Mouse (Mus musculus) hindbrain, postnatal 0 days (tissue): ENCODE data around the gene Lrrc46. TPM values are rescaled to one million over a fixed set of nuclear protein-coding genes. Genes with fewer than 3 reads are reported as not detected.

ENCODE experiments used
- ATAC-seq: fragments of 200-750 bp; cut with Nextera tagmentation; 2 replicates; pipeline ENCODE4 v1.8.0; 2017; ENCODE audit warnings: mild to moderate bottlenecking, moderate TSS enrichment, moderate library complexity
- DNase-seq: peaks from one replicate; pipeline ENCODE4 v3.0.0-alpha.2; 2015; ENCODE audit warnings: low spot score
- H3K27ac ChIP-seq: fragments of 300-500 bp; sonication (generic); 2 replicates; pipeline ENCODE4 v1.5.1; 2014; ENCODE audit warnings: mild to moderate bottlenecking
- H3K27me3 ChIP-seq: fragments of 300-500 bp; sonication (generic); 2 replicates; pipeline ENCODE4 v1.6.1; 2014; ENCODE audit warnings: low read length, mixed read lengths; ENCODE audit not compliant: insufficient read depth
- H3K36me3 ChIP-seq: fragments of 300-500 bp; sonication (generic); 2 replicates; pipeline ENCODE4 v1.6.1; 2014; ENCODE audit warnings: low read length, mixed read lengths; ENCODE audit not compliant: insufficient read depth
- H3K4me1 ChIP-seq: fragments of 300-500 bp; sonication (generic); 2 replicates; pipeline ENCODE4 v1.6.1; 2014; ENCODE audit warnings: antibody characterized with exemption, low read length, mixed read lengths; ENCODE audit not compliant: insufficient read depth
- H3K4me2 ChIP-seq: fragments of 300-500 bp; sonication (generic); 2 replicates; pipeline ENCODE4 v1.6.1; 2014; ENCODE audit warnings: low read depth, mild to moderate bottlenecking, low read length, moderate library complexity, mixed read lengths
- H3K4me3 ChIP-seq: fragments of 300-500 bp; sonication (generic); 2 replicates; pipeline ENCODE4 v1.5.1; 2014; ENCODE audit warnings: low read length
- H3K9ac ChIP-seq: fragments of 300-500 bp; sonication (generic); replicated peaks from 2 replicates; pipeline ENCODE4 v1.6.1; 2014; ENCODE audit warnings: mild to moderate bottlenecking, low read length, moderate library complexity, mixed read lengths
- H3K9me3 ChIP-seq: fragments of 300-500 bp; sonication (generic); 2 replicates; pipeline ENCODE4 v1.6.1; 2016; ENCODE audit warnings: low read length, mixed read lengths
- CTCF ChIP-seq: IDR thresholded peaks from 2 replicates; pipeline ENCODE4 v1.5.1; 2016; ENCODE audit warnings: antibody characterized with exemption, control low read depth, low read depth
- WGBS: fragments of 180-500 bp; shearing (Covaris S2); extraction: QIAGEN DNeasy Blood & Tissue Kit; methylation state at CpG from one replicate; pipeline ENCODE4 v1.1.7; 2014; 5-methylcytosine and 5-hydroxymethylcytosine counted together
- polyA plus RNA-seq: library from polyadenylated mRNA; unstranded; fragments of >200 nt; fragmentation: Nextera tagmentation; extraction: Ambion mirVana; gene quantifications from 2 replicates; pipeline ENCODE4 v1.2.1, GENCODE M21; 2015
- total RNA-seq: library from RNA; depleted of rRNA; stranded (reverse); fragments of >200 nt; gene quantifications from 2 replicates; pipeline ENCODE4 v1.2.3, GENCODE M21; 2014

Lrrc46 gene
- total and polyA plus RNA-seq, 2 experiments from 2014 or later = 3.5 TPM

DNA sequence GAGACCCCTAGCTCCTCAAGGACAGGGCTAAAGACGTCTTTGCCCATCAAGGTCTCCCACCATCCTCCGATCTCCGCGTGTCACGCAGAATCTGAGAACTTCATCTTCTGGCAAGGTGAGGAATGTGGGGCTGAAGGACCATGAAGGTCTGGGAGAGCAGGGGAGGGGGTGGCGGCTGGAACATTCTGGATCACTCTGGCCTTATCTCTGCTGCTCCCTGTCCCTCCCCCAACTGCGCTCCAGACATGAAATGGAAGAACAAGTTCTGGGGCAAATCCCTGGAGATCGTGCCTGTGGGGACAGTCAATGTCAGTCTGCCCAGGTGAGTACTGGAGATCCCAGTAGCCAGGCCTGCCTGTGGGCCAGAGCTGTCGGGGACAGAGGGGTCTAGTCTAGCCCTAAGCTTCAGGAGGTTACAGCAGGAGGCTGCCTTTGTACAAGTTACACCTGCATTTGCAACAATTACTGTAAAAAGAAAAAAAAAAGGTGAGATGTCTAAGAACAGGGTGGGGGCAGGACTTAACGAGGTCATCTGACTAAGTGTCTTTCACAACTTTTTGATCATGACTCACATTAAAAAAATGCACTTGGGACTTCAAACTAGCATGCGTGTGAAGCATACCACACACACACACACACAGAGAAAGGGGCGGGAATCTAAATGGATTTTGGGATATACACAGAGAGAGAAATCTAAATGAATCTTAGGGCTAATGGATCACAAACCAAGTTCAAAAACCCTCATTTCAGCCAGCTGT, 24.5 kb upstream of the Lrrc46 start:
- Histone ChIP-seq H3K9ac (no peak overlapping the region), H3K4me1 (no peaks in the 10 kb centered on the region), H3K4me3 (no peak overlapping the region), H3K27me3 (no peaks in the 10 kb centered on the region), H3K9me3 (no peaks in the 10 kb centered on the region), H3K27ac (no peak overlapping the region), H3K36me3 (peaks cover 15% of the 10 kb centered on the region), H3K4me2 (no peak overlapping the region)
- no peak for TF ChIP-seq CTCF
- 79% methylated on average over 12 of the region's 12 CpGs for WGBS
- ATAC-seq (no peak), DNase-seq (no peak)

GRCm38 (mm10) chr11:97063921-97064295, 22.7 kb upstream of the Lrrc46 start:
- DNase-seq (no peak), ATAC-seq (no peak)
- Histone ChIP-seq H3K4me1 (no peaks in the 10 kb centered on the region), H3K27ac (peak overlapping the region; percentile 58), H3K9ac (no peak overlapping the region), H3K9me3 (no peaks in the 10 kb centered on the region), H3K4me3 (no peak overlapping the region), H3K36me3 (peaks cover 24% of the 10 kb centered on the region), H3K4me2 (no peak overlapping the region), H3K27me3 (no peaks in the 10 kb centered on the region)
- peak; percentile 39 for TF ChIP-seq CTCF
- WGBS = 83% methylated on average over 3 of the region's 3 CpGs

GRCm38 (mm10) chr11:97063274-97063920, 22.2 kb upstream of the Lrrc46 start:
- WGBS = 31% methylated on average over 9 of the region's 9 CpGs
- Histone ChIP-seq H3K27me3 (no peaks in the 10 kb centered on the region), H3K36me3 (peaks cover 24% of the 10 kb centered on the region), H3K4me3 (no peak overlapping the region), H3K9ac (no peak overlapping the region), H3K27ac (peak overlapping the region; percentile 58), H3K4me1 (no peaks in the 10 kb centered on the region), H3K4me2 (no peak overlapping the region), H3K9me3 (no peaks in the 10 kb centered on the region)
- ATAC-seq (no peak), DNase-seq (peak; percentile 36)
- no peak for TF ChIP-seq CTCF

DNA sequence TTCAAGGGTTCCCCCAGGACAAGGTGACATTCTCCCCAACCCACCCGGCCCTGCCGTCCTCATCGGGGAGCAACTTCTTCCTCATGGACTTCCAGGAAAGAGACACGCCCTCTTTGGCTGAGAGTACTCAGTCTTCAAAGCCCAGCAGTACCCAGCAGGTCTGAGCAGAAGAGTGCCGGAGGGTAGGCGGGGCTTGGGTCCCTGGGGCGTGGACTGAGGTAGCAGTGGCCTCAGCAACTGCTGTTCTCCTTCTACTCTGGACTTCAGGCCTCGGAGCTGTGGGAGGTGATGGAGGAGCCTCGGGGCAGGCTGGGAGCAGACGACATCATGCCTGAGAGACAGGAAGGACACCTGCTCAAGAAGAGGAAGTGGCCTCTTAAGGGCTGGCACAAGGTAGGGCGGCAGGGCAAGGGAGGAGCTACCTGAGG, 11.0 kb upstream of the Lrrc46 start:
- 25% methylated on average over 11 of the region's 11 CpGs for WGBS
- Histone ChIP-seq H3K4me2 (peak overlapping the region; percentile 96), H3K27me3 (no peaks in the 10 kb centered on the region), H3K36me3 (peaks cover 27% of the 10 kb centered on the region), H3K9me3 (no peaks in the 10 kb centered on the region), H3K4me1 (peaks cover 22% of the 10 kb centered on the region), H3K9ac (peak overlapping the region; percentile 67; the same call in 1 of the 2 replicates), H3K27ac (no peak overlapping the region), H3K4me3 (no peak overlapping the region)
- ATAC-seq (no peak), DNase-seq (no peak)
- no peak for TF ChIP-seq CTCF

- Histone ChIP-seq H3K27me3 (no peaks in the 10 kb centered on the region), H3K9me3 (no peaks in the 10 kb centered on the region), H3K4me3 (peak overlapping the region; percentile 68), H3K36me3 (peaks cover 28% of the 10 kb centered on the region), H3K4me1 (peaks cover 22% of the 10 kb centered on the region), H3K9ac (peak overlapping the region; percentile 67), H3K4me2 (peak overlapping the region; percentile 96), H3K27ac (peak overlapping the region; percentile 78)
- 14% methylated on average over 13 of the region's 13 CpGs for WGBS
- no peak for TF ChIP-seq CTCF
- DNase-seq (peak; percentile 43), ATAC-seq (peak; percentile 59)
Observed at GRCm38 (mm10) chr11:97050944-97051586, 9.9 kb upstream of the Lrrc46 start.

DNA sequence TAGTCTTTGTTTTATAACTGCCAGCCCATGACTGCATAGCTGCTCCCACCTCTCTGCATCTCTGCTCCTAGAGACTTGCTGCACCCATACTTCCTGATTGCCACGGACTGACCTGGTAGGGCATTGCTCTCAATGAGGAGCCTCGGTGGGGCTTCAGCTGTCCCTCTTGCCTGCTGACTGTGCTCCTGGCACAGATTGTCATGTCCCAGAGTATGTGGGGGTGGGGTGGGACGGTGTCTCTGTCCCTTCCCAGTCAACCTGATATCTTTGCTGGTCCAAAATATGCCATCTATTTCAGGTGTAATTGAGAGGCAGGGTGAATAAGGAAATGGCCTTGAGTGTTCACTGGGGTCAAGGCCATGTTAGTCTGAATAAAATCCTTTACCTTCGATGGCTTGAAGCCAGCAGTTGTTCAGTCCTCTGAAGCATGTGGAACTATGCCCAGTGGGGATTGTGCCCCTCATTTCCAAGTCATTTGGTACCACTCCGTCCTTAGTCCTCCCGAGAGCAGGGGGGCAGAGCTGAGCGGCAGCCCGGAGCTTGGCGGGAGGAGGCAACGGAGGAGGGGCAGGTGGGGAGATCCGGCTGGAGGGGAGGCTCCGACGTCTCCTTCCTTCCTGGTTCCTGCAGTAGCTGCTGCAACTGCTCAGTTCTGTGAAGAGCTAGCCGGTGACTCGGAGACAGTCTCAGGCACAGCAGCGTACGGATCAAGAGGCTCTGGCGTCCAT, 9.2 kb upstream of the Lrrc46 start, which contains the start of gene Osbpl7:
Osbpl7 (plus strand) TSS at position 413 of the 728 bp plus-strand sequence.
- TF ChIP-seq CTCF = peak; percentile 57
- H3K27me3 ChIP-seq = no peaks in the 10 kb centered on the region
- H3K4me3 ChIP-seq = peak within 1 kb of the TSS; percentile 68
- H3K36me3 ChIP-seq = peaks cover 25% of the 10 kb centered on the region
- H3K4me1 ChIP-seq = peaks cover 22% of the 10 kb centered on the region
- peak; percentile 88 for ATAC-seq
- peak within 1 kb of the TSS; percentile 96 for H3K4me2 ChIP-seq
- peak; percentile 89 for DNase-seq
- WGBS = 4% methylated on average over 18 of the region's 18 CpGs
- peak within 1 kb of the TSS; percentile 67 for H3K9ac ChIP-seq
- no peaks in the 10 kb centered on the region for H3K9me3 ChIP-seq
- H3K27ac ChIP-seq = peak within 1 kb of the TSS; percentile 78
